Mouse (Mus musculus) bone marrow macrophage, adult 2 months (primary cell): ENCODE results near the gene Akap13. TPM values are rescaled to one million over a fixed set of nuclear protein-coding genes. Genes with fewer than 3 reads are reported as not detected.

Experiments used
- H3K27ac ChIP-seq: 2 replicates; pipeline ENCODE4 v1.5.1; 2012; ENCODE audit warnings: low read depth, low read length; ENCODE audit not compliant: insufficient read depth
- H3K4me1 ChIP-seq: 2 replicates; pipeline ENCODE4 v1.6.1; 2012; ENCODE audit warnings: low read length; ENCODE audit not compliant: control insufficient read depth, insufficient read depth
- H3K4me3 ChIP-seq: 2 replicates; pipeline ENCODE4 v1.5.1; 2012; ENCODE audit warnings: mild to moderate bottlenecking, low read length, moderate library complexity; ENCODE audit not compliant: insufficient read depth
- CTCF ChIP-seq: IDR thresholded peaks from 2 replicates; pipeline ENCODE4 v1.5.1; 2012; ENCODE audit warnings: low read depth, mild to moderate bottlenecking, low read length, moderate library complexity
- POLR2A ChIP-seq: IDR thresholded peaks from 2 replicates; pipeline ENCODE4 v1.6.1; 2012; ENCODE audit warnings: mild to moderate bottlenecking, low read depth, low read length, borderline replicate concordance
- polyA plus RNA-seq: library from polyadenylated mRNA; stranded (reverse); fragments of >200 nt; gene quantifications from 2 replicates; pipeline ENCODE4 v1.2.4, GENCODE M21; 2012; ENCODE audit not compliant: missing spikeins, insufficient read depth, insufficient read length

Akap13 gene
- polyA plus RNA-seq, 1 experiment, result 58.4 TPM

- TF ChIP-seq POLR2A (no peak), CTCF (no peak)
- peaks cover 9% of the 10 kb centered on the region for H3K4me1 ChIP-seq
- H3K4me3 ChIP-seq, result no peak overlapping the region
- H3K27ac ChIP-seq, result no peak overlapping the region
Measured at GRCm38 (mm10) chr7:75478060-75478459, 22.7 kb downstream of the Akap13 start.

GRCm38 (mm10) chr7:75480721-75481426 lies 25.5 kb downstream of the Akap13 start:
- TF ChIP-seq POLR2A (no peak), CTCF (no peak)
- H3K4me1 ChIP-seq, result no peaks in the 10 kb centered on the region
- no peak overlapping the region for H3K4me3 ChIP-seq
- H3K27ac ChIP-seq, result no peak overlapping the region

- no peaks in the 10 kb centered on the region for H3K4me1 ChIP-seq
- TF ChIP-seq CTCF, result no peak
- TF ChIP-seq POLR2A, result no peak
- H3K27ac ChIP-seq, result no peak overlapping the region
- H3K4me3 ChIP-seq, result no peak overlapping the region
Measured at GRCm38 (mm10) chr7:75486031-75486430, 30.7 kb downstream of the Akap13 start.

- Histone ChIP-seq H3K27ac (peak overlapping the region; percentile 57), H3K4me3 (no peak overlapping the region), H3K4me1 (peaks cover 24% of the 10 kb centered on the region)
- no peak for TF ChIP-seq CTCF
- no peak for TF ChIP-seq POLR2A
Measured at GRCm38 (mm10) chr7:75495941-75496441, 40.7 kb downstream of the Akap13 start.

- no peak for TF ChIP-seq POLR2A
- TF ChIP-seq CTCF, result no peak
- no peak overlapping the region for H3K27ac ChIP-seq
- no peak overlapping the region for H3K4me3 ChIP-seq
- peaks cover 29% of the 10 kb centered on the region for H3K4me1 ChIP-seq
Measured at GRCm38 (mm10) chr7:75498627-75499026, 43.3 kb downstream of the Akap13 start.

- no peak overlapping the region for H3K4me3 ChIP-seq
- TF ChIP-seq CTCF, result no peak
- TF ChIP-seq POLR2A, result no peak
- H3K27ac ChIP-seq, result no peak overlapping the region
- H3K4me1 ChIP-seq, result peaks cover 33% of the 10 kb centered on the region
Measured at GRCm38 (mm10) chr7:75499271-75499670, 43.9 kb downstream of the Akap13 start.

GRCm38 (mm10) chr7:75500164-75500563 lies 44.8 kb downstream of the Akap13 start:
- H3K27ac ChIP-seq, result peak overlapping the region; percentile 59
- H3K4me1 ChIP-seq, result peaks cover 36% of the 10 kb centered on the region
- no peak overlapping the region for H3K4me3 ChIP-seq
- no peak for TF ChIP-seq POLR2A
- TF ChIP-seq CTCF, result no peak

GRCm38 (mm10) chr7:75500793-75501192 lies 45.5 kb downstream of the Akap13 start:
- TF ChIP-seq CTCF (no peak), POLR2A (no peak)
- H3K27ac ChIP-seq, result peak overlapping the region; percentile 59
- H3K4me3 ChIP-seq, result no peak overlapping the region
- peaks cover 32% of the 10 kb centered on the region for H3K4me1 ChIP-seq

GRCm38 (mm10) chr7:75504524-75504923 lies 49.2 kb downstream of the Akap13 start:
- H3K27ac ChIP-seq, result no peak overlapping the region
- no peak overlapping the region for H3K4me3 ChIP-seq
- TF ChIP-seq CTCF (no peak), POLR2A (no peak)
- peaks cover 28% of the 10 kb centered on the region for H3K4me1 ChIP-seq

- peaks cover 18% of the 10 kb centered on the region for H3K4me1 ChIP-seq
- TF ChIP-seq CTCF (no peak), POLR2A (no peak)
- no peak overlapping the region for H3K4me3 ChIP-seq
- no peak overlapping the region for H3K27ac ChIP-seq
Measured at GRCm38 (mm10) chr7:75506628-75507027, 51.3 kb downstream of the Akap13 start.
